Mouse (Mus musculus) hindbrain, embryonic 16.5 days (tissue): ENCODE results near the gene Sh2d1a. TPM values are rescaled to one million over a fixed set of nuclear protein-coding genes. Genes with fewer than 3 reads are reported as not detected.

Experiments
- ATAC-seq: fragments of 200-750 bp; cut with Nextera tagmentation; 2 replicates; pipeline ENCODE4 v1.8.0; 2017; ENCODE audit warnings: moderate TSS enrichment, moderate library complexity
- H3K27ac ChIP-seq: fragments of 300-500 bp; sonication (generic); 2 replicates; pipeline ENCODE4 v1.5.1; 2014; ENCODE audit warnings: low read depth, mild to moderate bottlenecking, control low read depth, low read length, moderate library complexity
- H3K27me3 ChIP-seq: fragments of 300-500 bp; sonication (generic); replicated peaks from 2 replicates; pipeline ENCODE4 v1.6.1; 2014; ENCODE audit warnings: low read length; ENCODE audit not compliant: control insufficient read depth, insufficient read depth
- H3K36me3 ChIP-seq: fragments of 300-500 bp; sonication (generic); 2 replicates; pipeline ENCODE4 v1.6.1; 2014; ENCODE audit warnings: mild to moderate bottlenecking, low read length, moderate library complexity, mixed read lengths; ENCODE audit not compliant: control insufficient read depth, insufficient read depth
- H3K4me1 ChIP-seq: fragments of 300-500 bp; sonication (generic); 2 replicates; pipeline ENCODE4 v1.6.1; 2014; ENCODE audit warnings: low read depth, low read length; ENCODE audit not compliant: control insufficient read depth, insufficient read depth
- H3K4me2 ChIP-seq: fragments of 300-500 bp; sonication (generic); 2 replicates; pipeline ENCODE4 v1.6.1; 2014; ENCODE audit warnings: mild to moderate bottlenecking, low read length, control low read depth, moderate library complexity
- H3K4me3 ChIP-seq: fragments of 300-500 bp; sonication (generic); 2 replicates; pipeline ENCODE4 v1.5.1; 2014; ENCODE audit warnings: mild to moderate bottlenecking, low read length, control low read depth, moderate library complexity
- H3K9ac ChIP-seq: fragments of 300-500 bp; sonication (generic); 2 replicates; pipeline ENCODE4 v1.6.1; 2014; ENCODE audit warnings: low read depth, mild to moderate bottlenecking, control low read depth, low read length, moderate library complexity
- H3K9me3 ChIP-seq: fragments of 300-500 bp; sonication (generic); 2 replicates; pipeline ENCODE4 v1.6.1; 2014; ENCODE audit warnings: mild to moderate bottlenecking, low read length, moderate library complexity; ENCODE audit not compliant: control insufficient read depth
- WGBS: fragments of 180-500 bp; shearing (Covaris S2); extraction: QIAGEN DNeasy Blood & Tissue Kit; methylation state at CpG from one replicate; pipeline ENCODE4 v1.1.7; 2014; 5-methylcytosine and 5-hydroxymethylcytosine counted together
- polyA plus RNA-seq: library from polyadenylated mRNA; unstranded; fragments of >200 nt; fragmentation: Nextera tagmentation; extraction: Ambion mirVana; gene quantifications from 2 replicates; pipeline ENCODE4 v1.2.1, GENCODE M21; 2015

Sh2d1a gene
- polyA plus RNA-seq, 1 experiment from 2014 or later, result 6.3 TPM

GRCm38 (mm10) chrX:42530703-42531102, 28.4 kb downstream of the Sh2d1a start:
- 53% methylated on average over 4 of the region's 4 CpGs for WGBS
- no peak overlapping the region for H3K4me2 ChIP-seq
- ATAC-seq, result no peak
- no peaks in the 10 kb centered on the region for H3K9me3 ChIP-seq
- no peaks in the 10 kb centered on the region for H3K36me3 ChIP-seq
- no peak overlapping the region for H3K4me3 ChIP-seq
- H3K4me1 ChIP-seq, result no peaks in the 10 kb centered on the region
- H3K9ac ChIP-seq, result no peak overlapping the region
- H3K27me3 ChIP-seq, result no peaks in the 10 kb centered on the region
- H3K27ac ChIP-seq, result no peak overlapping the region

- Histone ChIP-seq H3K4me3 (no peak overlapping the region), H3K9me3 (no peaks in the 10 kb centered on the region), H3K4me2 (peak overlapping the region; percentile 24), H3K4me1 (no peaks in the 10 kb centered on the region), H3K27ac (no peak overlapping the region), H3K9ac (no peak overlapping the region), H3K36me3 (no peaks in the 10 kb centered on the region), H3K27me3 (no peaks in the 10 kb centered on the region)
- peak; percentile 82; the same call in 1 of the 2 replicates for ATAC-seq
- 16% methylated on average over 3 of the region's 3 CpGs for WGBS
Measured at GRCm38 (mm10) chrX:42540030-42540755, 37.9 kb downstream of the Sh2d1a start.

GRCm38 (mm10) chrX:42540756-42541053, 38.5 kb downstream of the Sh2d1a start:
- no peak; the same call in 1 of the 2 replicates for ATAC-seq
- Histone ChIP-seq H3K9ac (no peak overlapping the region), H3K4me2 (peak overlapping the region; percentile 24; the same call in 1 of the 2 replicates), H3K4me1 (no peaks in the 10 kb centered on the region), H3K27ac (no peak overlapping the region), H3K4me3 (no peak overlapping the region), H3K9me3 (no peaks in the 10 kb centered on the region), H3K27me3 (no peaks in the 10 kb centered on the region), H3K36me3 (no peaks in the 10 kb centered on the region)
- 33% methylated on average over 5 of the region's 5 CpGs for WGBS

- H3K27ac ChIP-seq, result no peak overlapping the region
- H3K4me3 ChIP-seq, result no peak overlapping the region
- H3K4me1 ChIP-seq, result no peaks in the 10 kb centered on the region
- no peaks in the 10 kb centered on the region for H3K27me3 ChIP-seq
- H3K36me3 ChIP-seq, result no peaks in the 10 kb centered on the region
- H3K4me2 ChIP-seq, result no peak overlapping the region
- WGBS, result 92% methylated on average over 1 of the region's 1 CpGs
- no peaks in the 10 kb centered on the region for H3K9me3 ChIP-seq
- ATAC-seq, result no peak
- no peak overlapping the region for H3K9ac ChIP-seq
Measured at GRCm38 (mm10) chrX:42545076-42545475, 42.8 kb downstream of the Sh2d1a start.

GRCm38 (mm10) chrX:42548513-42548912, 46.3 kb downstream of the Sh2d1a start:
- Histone ChIP-seq H3K36me3 (no peaks in the 10 kb centered on the region), H3K9ac (no peak overlapping the region), H3K9me3 (no peaks in the 10 kb centered on the region), H3K27ac (no peak overlapping the region), H3K4me3 (no peak overlapping the region), H3K4me1 (no peaks in the 10 kb centered on the region), H3K27me3 (no peaks in the 10 kb centered on the region), H3K4me2 (no peak overlapping the region)
- WGBS, result 73% methylated on average over 4 of the region's 4 CpGs
- no peak for ATAC-seq

- ATAC-seq, result no peak
Measured at GRCm38 (mm10) chrX:42557284-42557683, 55.0 kb downstream of the Sh2d1a start.

GRCm38 (mm10) chrX:42558683-42559082, 56.4 kb downstream of the Sh2d1a start:
- WGBS, result 69% methylated on average over 4 of the region's 4 CpGs
- no peaks in the 10 kb centered on the region for H3K36me3 ChIP-seq
- ATAC-seq, result no peak
- no peak overlapping the region for H3K9ac ChIP-seq
- no peak overlapping the region for H3K4me3 ChIP-seq
- H3K27ac ChIP-seq, result no peak overlapping the region
- no peaks in the 10 kb centered on the region for H3K9me3 ChIP-seq
- no peaks in the 10 kb centered on the region for H3K27me3 ChIP-seq
- H3K4me2 ChIP-seq, result no peak overlapping the region
- no peaks in the 10 kb centered on the region for H3K4me1 ChIP-seq

More at GRCm38 (mm10) chrX:42557284-42557683, 55.0 kb downstream of the Sh2d1a start:
- no peak overlapping the region for H3K4me3 ChIP-seq
- no peak overlapping the region for H3K4me2 ChIP-seq
- H3K9ac ChIP-seq, result no peak overlapping the region
- no peaks in the 10 kb centered on the region for H3K27me3 ChIP-seq
- H3K27ac ChIP-seq, result no peak overlapping the region
- no peaks in the 10 kb centered on the region for H3K4me1 ChIP-seq
- H3K36me3 ChIP-seq, result no peaks in the 10 kb centered on the region
- WGBS, result 17% methylated on average over 7 of the region's 7 CpGs
- no peaks in the 10 kb centered on the region for H3K9me3 ChIP-seq

Other genes with a start within 250 kb of the Sh2d1a start
- gene Tex13c2, start 12.8 kb upstream of the Sh2d1a start, polyA plus RNA-seq, result not detected in 2 replicates